Mouse (Mus musculus) neutrophil, adult 5-6 weeks (primary cell): Measurements from ENCODE around the gene Kptn. TPM values are rescaled to one million over a fixed set of nuclear protein-coding genes. Genes with fewer than 3 reads are reported as not detected.

ENCODE experiments used
- ATAC-seq: fragments of 151-379, 151-347 bp; 2 replicates; pipeline ENCODE4 v1.8.0; 2017; ENCODE audit warnings: mild to moderate bottlenecking, moderate TSS enrichment; ENCODE audit not compliant: insufficient number of reproducible peaks, poor library complexity, low FRiP score, severe bottlenecking; ENCODE audit errors: extremely low read depth
- total RNA-seq: library from RNA; stranded (forward); fragments of 200-1000 nt; gene quantifications from 2 replicates; pipeline ENCODE4 v1.2.3, GENCODE M21; 2017

Gene Kptn
- total RNA-seq, 1 experiment from 2014 or later, result 12.8 TPM

DNA sequence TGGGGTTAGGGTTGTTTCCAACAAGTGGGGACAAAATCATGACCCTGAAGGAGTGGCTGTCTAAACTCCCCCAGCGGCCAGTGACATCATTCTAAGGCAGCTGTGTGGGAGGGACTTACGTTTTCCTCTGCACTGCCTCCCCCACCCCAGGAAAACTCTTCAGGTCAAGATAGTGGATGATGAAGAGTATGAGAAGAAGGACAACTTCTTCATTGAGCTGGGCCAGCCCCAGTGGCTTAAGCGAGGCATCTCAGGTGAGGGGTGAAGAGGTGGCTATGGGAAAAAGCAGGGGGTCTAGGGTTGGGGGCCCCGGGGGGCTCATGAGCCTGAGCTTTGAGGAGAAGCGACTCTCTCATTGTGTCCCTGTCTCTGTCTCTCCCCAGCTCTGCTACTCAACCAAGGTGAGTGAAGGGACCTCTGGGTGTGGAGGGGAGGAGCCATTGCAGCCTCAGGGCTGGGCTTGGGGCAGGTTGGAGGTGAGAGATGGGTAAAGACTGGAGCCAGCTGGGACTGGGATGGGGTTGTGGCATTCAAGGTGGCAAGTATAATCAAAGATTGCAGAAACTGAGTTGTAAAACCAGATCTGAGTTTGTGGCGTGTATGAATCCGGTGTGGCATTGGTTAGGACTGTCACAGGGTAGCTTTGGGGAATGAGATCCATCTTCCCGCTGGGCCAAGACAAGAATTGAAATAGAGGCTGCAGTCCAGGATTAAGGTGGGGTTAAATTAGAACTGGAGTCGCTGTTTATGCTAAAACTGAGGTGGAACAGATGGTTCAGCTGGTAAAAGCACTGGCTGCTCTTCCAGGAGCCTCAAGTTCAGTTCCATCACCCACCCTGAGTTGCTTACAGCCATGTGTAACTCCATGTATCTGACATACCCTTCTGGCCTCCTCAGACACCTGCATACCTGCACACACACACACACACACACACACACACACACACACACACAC, 30.8 kb downstream of the Kptn start:
- ATAC-seq, result no peak

DNA sequence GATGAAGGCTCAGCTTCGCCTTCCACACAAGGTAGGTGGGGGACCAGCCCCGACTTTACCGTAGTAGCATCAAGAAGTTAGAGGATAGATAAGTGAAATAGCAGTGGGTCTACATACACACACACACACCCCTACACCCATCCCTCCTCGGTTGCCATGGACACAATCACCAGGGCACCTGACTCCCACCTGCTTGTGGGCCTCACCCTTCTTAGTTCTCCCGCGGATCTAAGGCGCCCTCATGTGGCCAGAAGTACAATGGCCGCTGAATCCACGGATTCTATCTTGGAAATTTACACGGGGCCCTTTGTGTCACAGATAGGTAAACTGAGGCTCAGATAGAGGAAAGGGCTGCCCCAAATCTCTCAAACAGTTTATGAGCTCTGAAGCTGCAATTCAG, 33.8 kb downstream of the Kptn start:
- peak; percentile 71; the same call in 1 of the 2 replicates for ATAC-seq

DNA sequence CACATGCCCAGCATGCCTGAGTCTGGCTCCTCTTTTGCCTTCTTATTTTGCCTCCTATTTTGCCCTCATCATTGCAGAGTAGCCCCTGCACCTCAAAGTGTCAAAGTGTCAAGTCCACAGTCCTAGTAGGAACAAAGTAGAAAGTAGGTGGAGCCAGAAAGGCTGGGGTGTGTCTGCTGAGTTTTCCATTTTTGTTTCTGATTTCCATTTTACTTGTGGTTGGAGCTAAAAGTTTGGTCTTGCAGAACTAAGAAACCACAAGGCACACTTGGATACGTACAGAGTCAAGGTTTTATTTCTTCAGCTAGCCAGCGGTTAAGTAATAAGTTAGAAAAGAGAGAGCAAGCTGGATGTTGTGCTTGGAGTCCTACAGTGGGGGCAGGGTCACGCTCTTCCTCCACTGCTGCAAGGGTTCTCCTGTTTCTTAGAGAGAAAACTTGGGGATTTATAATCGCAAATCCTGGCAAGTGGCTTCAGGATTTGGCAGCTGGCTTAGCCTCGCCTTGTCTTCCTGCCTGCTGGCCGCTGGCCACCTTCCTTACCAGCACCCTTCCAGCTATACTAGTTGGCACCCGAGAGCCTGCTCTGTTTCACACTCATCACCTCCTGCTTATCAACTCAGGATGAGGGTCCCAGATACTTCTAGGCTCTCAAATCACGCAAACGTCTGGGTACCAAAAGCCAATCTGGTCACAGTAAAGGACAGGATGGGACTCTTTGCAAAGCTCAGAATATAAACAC, 35.6 kb downstream of the Kptn start:
- no peak for ATAC-seq

DNA sequence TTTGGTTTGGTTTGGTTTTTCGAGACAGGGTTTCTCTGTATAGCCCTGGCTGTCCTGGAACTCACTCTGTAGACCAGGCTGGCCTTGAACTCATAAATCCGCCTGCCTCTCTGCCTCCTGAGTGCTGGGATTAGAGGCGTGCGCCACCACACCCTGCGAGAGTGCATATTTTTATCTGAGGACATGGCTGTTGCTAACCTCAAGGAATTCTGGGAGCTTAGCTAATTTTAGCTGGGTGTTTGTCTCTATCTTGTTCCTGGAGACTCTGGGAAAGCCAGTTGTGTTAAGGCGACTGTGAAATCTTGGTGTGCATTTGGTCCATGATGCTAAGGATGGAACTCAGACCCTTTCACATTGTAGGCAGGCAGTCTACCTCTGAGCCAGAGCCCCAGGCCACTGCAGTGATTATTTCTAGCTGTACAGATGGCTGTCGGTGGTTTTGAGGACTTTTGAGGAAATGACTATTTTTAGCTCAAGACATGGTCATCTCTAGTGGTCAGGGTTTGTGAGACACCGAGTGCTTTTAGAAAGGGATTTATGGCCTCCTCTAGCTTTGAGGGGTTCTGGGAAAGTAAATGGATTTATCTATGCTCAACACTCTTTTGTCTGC, 36.5 kb downstream of the Kptn start:
- ATAC-seq, result no peak

DNA sequence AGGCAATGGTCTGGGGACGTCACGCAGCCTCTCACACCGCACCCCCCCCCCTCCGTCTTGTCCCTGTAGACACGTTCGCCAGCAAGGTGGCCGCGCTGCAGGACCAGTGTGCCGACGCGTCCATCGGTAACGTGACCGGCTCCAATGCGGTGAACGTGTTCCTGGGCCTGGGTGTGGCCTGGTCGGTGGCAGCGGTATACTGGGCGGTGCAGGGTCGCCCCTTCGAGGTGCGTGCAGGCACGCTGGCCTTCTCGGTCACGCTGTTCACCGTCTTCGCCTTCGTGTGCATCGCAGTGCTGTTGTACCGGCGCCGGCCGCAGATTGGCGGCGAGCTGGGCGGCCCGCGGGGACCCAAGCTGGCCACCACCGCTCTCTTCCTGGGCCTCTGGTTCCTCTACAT, 39.0 kb downstream of the Kptn start:
- ATAC-seq, result no peak

DNA sequence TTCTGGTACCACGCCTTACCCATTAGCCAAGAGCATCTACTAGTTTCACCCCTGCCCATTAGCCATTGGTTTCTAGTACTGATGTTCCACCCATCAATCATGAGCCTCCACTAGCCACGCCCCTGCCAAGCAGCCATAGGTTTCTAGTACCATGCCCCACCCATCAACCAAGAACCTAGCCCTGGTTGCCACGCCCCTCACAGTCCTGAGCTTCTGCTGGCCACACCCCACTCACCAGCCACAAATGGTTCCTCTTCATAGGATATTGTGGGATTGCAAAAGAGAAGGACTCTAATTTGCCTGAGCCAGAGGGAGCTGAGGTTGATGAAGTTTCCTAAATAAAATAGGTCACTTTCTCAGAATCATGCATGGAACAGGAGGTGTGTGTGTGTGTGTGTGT, 41.0 kb downstream of the Kptn start:
- ATAC-seq, result no peak

DNA sequence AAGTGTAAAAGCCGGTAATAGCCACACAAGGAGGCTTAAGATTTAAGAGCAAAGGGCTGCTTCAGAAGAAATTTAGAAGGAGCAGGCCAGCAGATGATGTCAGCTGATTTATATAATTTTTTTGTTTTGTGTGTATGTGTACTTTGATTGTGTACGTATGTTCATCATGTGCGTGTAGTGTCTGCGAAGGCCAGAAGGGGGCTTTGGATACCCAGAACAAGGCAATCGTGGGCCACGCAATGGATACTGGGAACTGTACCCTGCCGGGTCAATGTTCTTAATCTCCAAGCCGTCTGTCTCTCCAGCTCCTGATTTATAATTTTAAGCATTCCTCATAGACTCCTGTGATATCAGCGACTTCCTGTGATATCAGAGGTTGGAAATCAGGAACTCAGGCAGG, 41.6 kb downstream of the Kptn start:
- ATAC-seq, result no peak

DNA sequence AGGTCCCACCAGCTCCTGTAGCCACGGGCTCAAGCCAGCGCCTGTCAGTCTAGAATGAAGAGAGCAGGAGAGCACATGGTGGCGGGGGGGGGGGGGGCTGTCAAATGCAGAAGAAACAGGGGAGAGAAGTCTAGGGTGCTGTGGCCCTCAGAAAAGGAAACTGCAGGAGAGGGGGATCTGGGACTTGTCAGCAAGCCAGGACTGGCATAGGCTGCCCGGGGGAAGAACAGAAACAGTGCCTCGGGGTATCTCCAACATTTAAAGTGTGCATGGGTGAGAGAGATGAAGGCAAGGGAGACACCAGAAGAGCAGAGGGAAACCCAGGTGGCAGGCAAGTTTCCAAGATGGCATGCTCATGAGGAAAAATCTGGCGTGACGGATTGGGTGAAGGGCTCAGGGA, 42.3 kb downstream of the Kptn start:
- no peak for ATAC-seq

DNA sequence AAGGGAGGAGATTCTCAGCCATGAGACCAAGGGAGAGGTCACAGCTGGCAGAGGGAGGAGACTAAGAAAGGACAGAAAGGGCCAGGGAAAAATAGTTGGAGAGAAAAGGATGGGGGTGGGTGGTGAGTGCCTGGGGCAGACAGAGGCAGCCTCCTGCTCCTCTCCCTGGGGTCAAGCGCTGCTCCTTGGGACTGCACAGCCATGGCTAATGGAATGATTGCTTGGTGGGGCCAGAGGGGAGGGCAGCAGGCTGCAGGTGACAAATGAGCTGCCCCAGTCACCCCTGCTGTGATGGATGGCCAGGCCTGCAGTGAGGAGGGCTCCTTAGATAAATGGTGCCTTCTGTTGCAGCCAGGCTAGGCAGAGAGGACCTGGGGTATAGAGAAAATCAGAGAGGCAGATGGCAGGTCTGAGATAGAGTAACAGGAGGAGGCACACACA, 52.5 kb downstream of the Kptn start:
- no peak for ATAC-seq

DNA sequence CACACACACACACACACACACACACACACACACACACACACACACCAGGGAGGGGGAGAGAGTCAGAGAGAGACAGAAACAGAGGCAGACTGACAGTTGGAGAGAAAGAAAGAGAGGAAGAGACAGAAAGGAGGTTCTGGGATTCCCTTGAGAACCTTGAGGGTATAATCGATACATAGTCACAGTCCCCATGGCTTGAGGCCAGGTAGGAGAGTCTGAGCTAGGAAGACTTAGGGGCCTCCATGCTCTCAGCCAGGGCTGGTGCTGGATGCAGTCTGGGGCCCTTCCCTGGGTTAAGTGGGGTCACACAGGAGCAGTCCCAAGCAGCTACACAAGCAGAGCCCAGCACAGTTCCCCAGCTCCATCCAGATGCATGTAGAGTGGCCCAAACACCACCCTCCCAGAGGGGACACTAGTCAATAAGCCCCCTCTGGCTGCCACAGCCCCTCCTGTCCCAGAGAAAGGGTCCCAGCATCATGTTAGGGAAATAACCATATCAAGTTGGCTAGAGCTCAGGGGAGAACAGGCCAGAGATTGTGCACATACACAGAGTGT, 53.0 kb downstream of the Kptn start:
- ATAC-seq, result no peak

DNA sequence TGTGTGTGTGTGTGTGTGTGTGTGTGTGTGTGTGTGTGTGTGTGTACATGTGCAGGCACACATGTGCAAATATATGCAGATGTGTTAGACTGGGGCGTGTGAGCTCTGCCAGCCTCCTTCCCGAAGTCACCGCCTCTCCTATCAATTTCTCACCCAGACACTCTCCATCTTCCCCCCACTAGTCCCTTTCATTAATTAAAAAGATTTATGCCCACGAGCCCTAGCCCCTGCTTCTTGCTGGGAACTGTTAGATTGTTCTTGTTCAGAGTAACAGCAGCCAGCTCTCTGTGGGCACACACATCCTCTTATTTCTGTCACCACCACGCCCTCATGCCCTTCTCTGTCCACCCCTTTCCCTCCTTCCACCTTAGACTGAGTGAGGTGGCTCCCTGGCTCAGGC, 53.5 kb downstream of the Kptn start:
- ATAC-seq, result no peak

DNA sequence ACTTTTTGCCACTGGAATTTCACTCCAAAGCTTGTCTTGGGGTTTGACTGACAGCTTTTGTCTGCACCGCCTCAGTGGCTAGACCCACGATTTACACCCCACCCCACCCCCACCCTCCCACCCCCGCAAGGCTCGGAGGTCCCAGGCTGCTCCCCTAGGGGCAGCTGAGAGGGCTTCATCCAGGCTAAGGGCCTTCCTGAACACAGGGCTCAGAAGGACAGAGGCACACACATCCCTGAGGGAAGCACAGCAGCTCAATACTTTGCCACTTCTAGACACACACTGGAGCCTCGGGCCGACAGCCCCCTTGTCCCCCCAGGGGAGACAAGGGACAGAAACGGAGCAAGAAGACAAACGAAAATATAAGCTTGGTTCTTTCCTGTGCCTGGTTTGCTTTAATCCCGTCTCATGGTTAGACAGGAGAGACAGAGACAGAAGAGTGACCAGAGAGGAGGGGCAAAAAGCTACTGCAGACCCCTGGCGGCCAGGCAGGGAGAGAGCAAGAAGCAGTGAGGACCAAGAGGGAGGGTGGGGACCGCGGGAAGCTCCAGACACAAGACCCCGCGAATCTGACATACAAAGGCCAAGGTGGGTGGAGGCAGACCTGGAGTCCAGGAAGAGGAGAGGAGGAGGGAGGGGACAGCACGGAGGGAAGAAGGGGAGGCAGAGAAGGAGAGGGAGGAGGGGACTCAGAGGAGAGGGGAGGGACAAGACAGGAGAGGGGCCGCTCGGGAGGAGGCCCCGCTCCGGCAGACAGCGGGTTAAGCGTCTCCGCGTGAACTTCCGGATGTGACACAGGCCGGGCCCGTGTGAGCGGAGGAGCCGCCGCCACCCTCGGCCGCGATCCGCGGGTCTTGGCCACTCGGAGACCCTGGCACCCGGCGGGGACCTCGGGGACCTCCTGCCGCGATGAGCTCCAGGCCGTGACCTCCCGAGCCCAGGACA, 55.2 kb downstream of the Kptn start, which contains the start of gene Meis3:
Gene Meis3 (plus strand): TSS at position 494 of the 945 bp plus-strand sequence.
- peak; percentile 15; the same call in 1 of the 2 replicates for ATAC-seq

DNA sequence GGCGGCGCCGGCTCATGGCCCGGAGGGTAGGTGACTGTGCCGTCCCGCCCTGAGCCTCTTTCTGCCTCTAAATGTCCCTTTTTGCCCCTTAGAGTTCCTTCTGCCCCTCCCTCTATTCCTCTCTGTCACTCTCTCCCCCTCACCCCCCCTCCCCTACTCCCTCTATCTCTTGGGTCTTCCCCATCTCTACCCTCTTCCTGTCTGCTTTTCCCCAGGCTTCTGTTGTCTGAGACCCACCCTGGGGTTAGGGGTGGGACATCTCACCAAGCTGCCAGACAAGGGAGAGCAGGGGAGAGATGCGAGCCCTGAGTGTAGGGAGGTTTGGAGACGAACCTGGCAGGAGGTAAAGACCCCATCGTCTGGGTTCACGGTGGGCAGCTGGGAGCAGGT, 55.8 kb downstream of the Kptn start:
- ATAC-seq, result no peak; the same call in 1 of the 2 replicates

Other genes with a start within 250 kb of the Kptn start
- gene Crx, start 239.9 kb upstream of the Kptn start, total RNA-seq, result not detected in 2 replicates
- not detected in 2 replicates for gene Crxos, start 237.3 kb upstream of the Kptn start, total RNA-seq
- 51.3 and 62.1 TPM in 2 replicates for gene Selenow, start 197.5 kb upstream of the Kptn start, total RNA-seq
- 260 and 300 TPM in 2 replicates for gene Nop53, start 173.8 kb upstream of the Kptn start, total RNA-seq
- 2.1 and 3.1 TPM in 2 replicates for gene Ehd2, start 152.3 kb upstream of the Kptn start, total RNA-seq
- gene Bicra, start 72.0 kb upstream of the Kptn start, total RNA-seq, result 11.9 and 12.9 TPM in 2 replicates
- gene Zfp541, start 58.1 kb upstream of the Kptn start, total RNA-seq, result 0.61 and 0.70 TPM in 2 replicates
- gene Napa, start 21.4 kb upstream of the Kptn start, total RNA-seq, result 75.3 and 78.1 TPM in 2 replicates
- 0.25 TPM in 1 of 2 replicates, not detected in the other for gene Slc8a2, start 9.9 kb downstream of the Kptn start, total RNA-seq
- 2.5 and 4.5 TPM in 2 replicates for gene Meis3, start 55.2 kb downstream of the Kptn start, total RNA-seq
- 12.5 and 12.9 TPM in 2 replicates for gene Dhx34, start 102.1 kb downstream of the Kptn start, total RNA-seq
- 74.4 and 76.5 TPM in 2 replicates for gene C5ar2, start 124.3 kb downstream of the Kptn start, total RNA-seq
- gene C5ar1, start 139.6 kb downstream of the Kptn start, total RNA-seq, result 119 and 133 TPM in 2 replicates
- gene Inafm1, start 153.7 kb downstream of the Kptn start, total RNA-seq, result 10.1 and 13.2 TPM in 2 replicates
- gene Ccdc9, start 166.9 kb downstream of the Kptn start, total RNA-seq, result 143 and 164 TPM in 2 replicates
- 7.0 and 7.7 TPM in 2 replicates for gene Bbc3, start 188.5 kb downstream of the Kptn start, total RNA-seq